Comparison of ENCODE assay signal across 8 mouse cellular contexts in genomic region chr16:16303888-16304287, GRCm38 (mm10). TPM values are rescaled to one million over a fixed set of nuclear protein-coding genes. Genes with fewer than 3 reads are reported as not detected.
DNase-seq lines count a peak whose midpoint lies in the region; ATAC-seq and TF ChIP-seq lines count a peak whose summit lies in the region.

No protein-coding gene starts in this region.

- TF ChIP-seq CTCF in heart, adult 2 months (IDR thresholded peaks at IDR 0.05): peak; percentile 53
- TF ChIP-seq CTCF in MEL (IDR thresholded peaks at IDR 0.05 in 2 of 3, conservative IDR thresholded peaks at IDR 0.05 in 1 of 3; ENCODE audit: control insufficient read depth in 1 of 3, insufficient read depth in 1 of 3, low read depth in 2 of 3, low read length in 3 of 3, poor library complexity in 1 of 3, severe bottlenecking in 1 of 3): peak in 1 of 3 experiments; percentile 40; a peak in 2 of 6 replicates

- H3K9me3 ChIP-seq in MEL (replicated peaks; ENCODE audit: insufficient read depth, low read length): no peaks in the 10 kb centered on the region
- no peaks in the 10 kb centered on the region for H3K9me3 ChIP-seq in forebrain, embryonic 16.5 days (ENCODE audit: control insufficient read depth, low read length)
- no peaks in the 10 kb centered on the region for H3K9me3 ChIP-seq in midbrain, embryonic 10.5 days (replicated peaks)

- WGBS in heart, adult 2 months: 21% methylated on average over 7 of the region's 7 CpGs
- WGBS in forebrain, embryonic 16.5 days: 19% methylated on average over 7 of the region's 7 CpGs
- WGBS in midbrain, embryonic 10.5 days: 19% methylated on average over 7 of the region's 7 CpGs

- H3K27me3 ChIP-seq in heart, adult 2 months (ENCODE audit: control insufficient read depth, insufficient read depth, low read length): no peaks in the 10 kb centered on the region
- peaks cover 0 to 2% of the 10 kb centered on the region in 2 experiments; a peak in 1 of 4 replicates for H3K27me3 ChIP-seq in MEL (ENCODE audit: control insufficient read depth in 1 of 2, insufficient read depth in 2 of 2, low read length in 2 of 2)
- H3K27me3 ChIP-seq in forebrain, embryonic 16.5 days (replicated peaks; ENCODE audit: control insufficient read depth, insufficient read depth, low read length): no peaks in the 10 kb centered on the region
- H3K27me3 ChIP-seq in midbrain, embryonic 10.5 days (ENCODE audit: low read depth, poor library complexity, severe bottlenecking): no peaks in the 10 kb centered on the region

- ATAC-seq in forebrain, embryonic 16.5 days: no peak

- no peak for TF ChIP-seq EP300 in heart, adult 2 months (IDR thresholded peaks at IDR 0.05; ENCODE audit: insufficient read depth, low read depth, low read length)
- TF ChIP-seq EP300 in MEL (IDR thresholded peaks at IDR 0.05; ENCODE audit: low read depth in 1 of 2, low read length in 2 of 2): no peak

- peaks cover 1% of the 10 kb centered on the region; the same call in 1 of the 2 replicates for H3K79me2 ChIP-seq in heart, adult 2 months (replicated peaks; ENCODE audit: control insufficient read depth, insufficient read depth, low read length)
- peaks cover 22% of the 10 kb centered on the region for H3K79me2 ChIP-seq in MEL (ENCODE audit: control insufficient read depth, insufficient read depth, low read length, poor library complexity)

- H3K36me3 ChIP-seq in heart, adult 2 months (ENCODE audit: control insufficient read depth, insufficient read depth, low read length): peaks cover 7% of the 10 kb centered on the region
- H3K36me3 ChIP-seq in MEL (ENCODE audit: control insufficient read depth in 1 of 2, insufficient read depth in 2 of 2, low read length in 2 of 2): peaks cover 5 to 18% of the 10 kb centered on the region in 2 experiments
- peaks cover 14% of the 10 kb centered on the region for H3K36me3 ChIP-seq in forebrain, embryonic 16.5 days (ENCODE audit: control insufficient read depth, insufficient read depth)
- H3K36me3 ChIP-seq in midbrain, embryonic 10.5 days: peaks cover 32% of the 10 kb centered on the region

- no peak for DNase-seq in heart, adult 2 months
- no peak for DNase-seq in heart, adult 18-20 months
- peak; percentile 57 for DNase-seq in MEL (ENCODE audit: low read depth, low spot score)
- no peak for DNase-seq in midbrain, embryonic 10.5 days (ENCODE audit: low spot score)
- DNase-seq in thymus, postnatal 4 days: no peak
- no peak for DNase-seq in spleen, adult 18-20 months
- DNase-seq in adrenal gland, postnatal 14 days: no peak

- peak overlapping the region; percentile 85 for H3K4me3 ChIP-seq in heart, adult 2 months
- H3K4me3 ChIP-seq in MEL (ENCODE audit: control insufficient read depth in 1 of 2, insufficient read depth in 1 of 2, low read depth in 2 of 2, low read length in 2 of 2): peak overlapping the region; percentile 75 to 85
- H3K4me3 ChIP-seq in forebrain, embryonic 16.5 days (replicated peaks; ENCODE audit: low read length): peak overlapping the region; percentile 61
- H3K4me3 ChIP-seq in midbrain, embryonic 10.5 days: peak overlapping the region; percentile 96

- peak overlapping the region; percentile 84 for H3K4me2 ChIP-seq in forebrain, embryonic 16.5 days (ENCODE audit: low read length)

- H3K9ac ChIP-seq in heart, adult 2 months (ENCODE audit: low read depth, low read length): no peak overlapping the region
- peak overlapping the region; percentile 95 for H3K9ac ChIP-seq in MEL (ENCODE audit: control insufficient read depth, low read depth, low read length, poor library complexity, severe bottlenecking)
- H3K9ac ChIP-seq in forebrain, embryonic 16.5 days (replicated peaks; ENCODE audit: low read depth, low read length): no peak overlapping the region; the same call in 1 of the 2 replicates

- no peak overlapping the region; the same call in 1 of the 2 replicates for H3K27ac ChIP-seq in heart, adult 2 months
- H3K27ac ChIP-seq in MEL (ENCODE audit: control insufficient read depth, low read depth, low read length): peak overlapping the region; percentile 62; the same call in 1 of the 2 replicates
- H3K27ac ChIP-seq in forebrain, embryonic 16.5 days (ENCODE audit: low read length): no peak overlapping the region
- peak overlapping the region; percentile 93 for H3K27ac ChIP-seq in midbrain, embryonic 10.5 days (replicated peaks)

- peak; percentile 35 for TF ChIP-seq RAD21 in MEL (IDR thresholded peaks at IDR 0.05; ENCODE audit: low read depth, low read length)

- peaks cover 3% of the 10 kb centered on the region for H3K4me1 ChIP-seq in heart, adult 2 months (ENCODE audit: control insufficient read depth, insufficient read depth, low read length)
- no peaks in the 10 kb centered on the region; a peak in 1 of 4 replicates for H3K4me1 ChIP-seq in MEL (ENCODE audit: control insufficient read depth in 1 of 2, insufficient read depth in 2 of 2, low read length in 2 of 2)
- peaks cover 16% of the 10 kb centered on the region for H3K4me1 ChIP-seq in forebrain, embryonic 16.5 days (replicated peaks; ENCODE audit: control insufficient read depth, insufficient read depth, low read length)
- peaks cover 23% of the 10 kb centered on the region for H3K4me1 ChIP-seq in midbrain, embryonic 10.5 days

- no peak for TF ChIP-seq POLR2A in heart, adult 2 months (IDR thresholded peaks at IDR 0.05; ENCODE audit: insufficient read depth, low read depth, low read length)
- no peak for TF ChIP-seq POLR2A in MEL (IDR thresholded peaks at IDR 0.05; ENCODE audit: control insufficient read depth in 1 of 2, insufficient read depth in 1 of 2, low read depth in 1 of 2, low read length in 2 of 2, poor library complexity in 1 of 2)

- intact Hi-C loops in heart, adult 2 months (cut with DNase I): loop anchor here (2.0 to 5.0 kb wide), 5 partner anchors 55 to 467 kb away; partner anchors contain the start of gene Dnm1l

TF ChIP-seq in MEL, 35 proteins besides CTCF, POLR2A, EP300 and RAD21:
- TF ChIP-seq ZC3H11A (IDR thresholded peaks at IDR 0.05; ENCODE audit: low read depth, low read length): 0 out of 2 replicates have a peak, but pooled peaks have one; percentile 14
- no peak for TF ChIP-seq NELFE (IDR thresholded peaks at IDR 0.05; ENCODE audit: low read depth, low read length)

RNA-seq across cellular contexts. Expression of gene Yars2, which starts 1.1 kb away (rescaled TPM):
- 10 to 100 TPM; 30.1 to 37.3 TPM for total RNA-seq in heart, adult 2 months (2021)
- 18.6 and 23.7 TPM in 2 replicates for polyA plus RNA-seq in heart, adult 2 months (2012; rRNA removed)
- total RNA-seq in heart, adult 18-20 months (2021): 10 to 100 TPM; 38.7 to 44.5 TPM
- 46.9 and 48.2 TPM in 2 replicates for total RNA-seq in MEL (2012; rRNA removed)
- polyA plus RNA-seq in MEL (2012; ENCODE audit: insufficient read depth in 1 of 2, insufficient read length in 2 of 2, low read depth in 1 of 2, low replicate concordance in 2 of 2, missing spikeins in 1 of 2): 10 to 100 TPM in 1 of 2 experiments, not detected in 1; 49.2 TPM
- 26.2 and 27.1 TPM in 2 replicates for polyA plus RNA-seq in forebrain, embryonic 16.5 days (2015; fragmentation: Nextera tagmentation; extraction: Ambion mirVana)
- 41.1 and 46.1 TPM in 2 replicates for polyA plus RNA-seq in midbrain, embryonic 10.5 days (2016; fragmentation: Nextera tagmentation; extraction: Ambion mirVana)
- total RNA-seq in adrenal gland, postnatal 14 days (2021): 33.8 and 41.7 TPM in 2 replicates

RNA-seq across cellular contexts. Expression of gene Dnm1l, which starts 54.9 kb away (rescaled TPM):
- 10 to 100 TPM; 95.1 to 99.0 TPM for total RNA-seq in heart, adult 2 months (2021)
- 17.5 and 41.0 TPM in 2 replicates for polyA plus RNA-seq in heart, adult 2 months (2012; rRNA removed)
- 10 to 100 TPM; 93.5 to 99.0 TPM for total RNA-seq in heart, adult 18-20 months (2021)
- total RNA-seq in MEL (2012; rRNA removed): 53.3 and 55.2 TPM in 2 replicates
- 10 to 100 TPM; 62.3 to 83.2 TPM for polyA plus RNA-seq in MEL (2012; ENCODE audit: insufficient read depth in 1 of 2, insufficient read length in 2 of 2, low read depth in 1 of 2, low replicate concordance in 2 of 2, missing spikeins in 1 of 2)
- 101 and 102 TPM in 2 replicates for polyA plus RNA-seq in forebrain, embryonic 16.5 days (2015; fragmentation: Nextera tagmentation; extraction: Ambion mirVana)
- 57.1 and 61.9 TPM in 2 replicates for polyA plus RNA-seq in midbrain, embryonic 10.5 days (2016; fragmentation: Nextera tagmentation; extraction: Ambion mirVana)
- total RNA-seq in adrenal gland, postnatal 14 days (2021): 72.6 and 77.9 TPM in 2 replicates

Comparison
In these comparisons a context has a peak if more than half of its experiments do, and no peak if none do; other contexts are left out.
1. H3K27ac ChIP-seq: peak in MEL (single experiment) and midbrain, embryonic 10.5 days (single experiment); none in heart, adult 2 months (single experiment) and forebrain, embryonic 16.5 days (single experiment).
2. Peak in every context shown above with its lines, with median percentiles within 50 percentile points of each other: H3K4me3 ChIP-seq.